Mouse (Mus musculus): ENCODE measurements around the gene Dync2li1. TPM values are rescaled to one million over a fixed set of nuclear protein-coding genes. Genes with fewer than 3 reads are reported as not detected.

Gene Dync2li1
- polyA plus RNA-seq, 1 experiment from 2014 or later = 43.4 TPM

DNA sequence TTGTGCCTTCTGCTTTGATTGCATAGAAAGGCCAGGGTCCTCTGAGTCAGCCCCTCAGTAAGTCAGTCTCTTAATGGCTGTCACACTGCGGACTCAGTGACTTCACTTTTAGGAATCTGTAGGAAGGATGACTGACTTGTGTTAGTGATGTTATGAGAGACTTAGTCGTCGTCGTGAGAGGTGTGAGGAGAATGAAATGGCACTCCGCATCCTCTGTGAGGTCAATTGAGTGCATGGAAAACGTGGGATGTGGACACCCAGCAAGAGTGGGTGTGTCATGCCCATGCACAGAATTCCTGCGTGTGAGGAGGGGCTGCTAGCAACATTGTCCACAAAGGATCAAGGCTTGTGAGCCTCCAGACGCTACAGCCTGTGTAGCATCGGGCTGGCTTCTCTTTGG is 2.3 kb downstream of the Dync2li1 start:
- Histone ChIP-seq H3K4me1 (peaks cover 22% of the 10 kb centered on the region), H3K27ac (0 out of 2 replicates have a peak overlapping the region, but pooled peaks have one; percentile 48), H3K27me3 (no peaks in the 10 kb centered on the region), H3K9me3 (no peaks in the 10 kb centered on the region), H3K9ac (no peak overlapping the region), H3K36me3 (no peaks in the 10 kb centered on the region), H3K4me3 (no peak overlapping the region), H3K4me2 (no peak overlapping the region)
- ATAC-seq (ENCODE audit: insufficient number of reproducible peaks, insufficient read depth, low FRiP score, low TSS enrichment, low read depth) = no peak
- WGBS = 55% methylated on average over 9 of the region's 9 CpGs

DNA sequence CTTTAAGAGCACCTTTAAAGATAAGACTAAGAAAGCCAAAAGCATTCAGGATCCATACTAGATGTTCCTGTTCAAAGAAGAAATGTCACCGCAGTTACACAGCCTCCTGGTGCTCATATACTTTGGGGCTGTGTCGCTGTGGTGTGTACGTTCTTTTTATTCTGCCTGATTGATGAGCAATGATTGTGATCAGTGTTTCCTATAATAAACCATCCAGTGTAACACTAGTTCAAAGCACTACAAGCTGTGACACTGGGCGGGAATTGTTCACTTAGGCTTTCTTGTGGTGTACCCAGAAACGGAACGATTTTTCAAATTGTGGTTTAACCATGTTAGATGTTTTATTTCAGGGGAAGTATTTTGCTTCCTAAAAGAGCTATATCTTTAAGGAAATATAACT is 5.5 kb downstream of the Dync2li1 start:
- ATAC-seq (ENCODE audit: insufficient number of reproducible peaks, insufficient read depth, low FRiP score, low TSS enrichment, low read depth) = no peak
- Histone ChIP-seq H3K4me3 (no peak overlapping the region), H3K4me2 (no peak overlapping the region), H3K9me3 (no peaks in the 10 kb centered on the region), H3K27ac (no peak overlapping the region), H3K4me1 (peaks cover 25% of the 10 kb centered on the region), H3K36me3 (peaks cover 2% of the 10 kb centered on the region; the same call in 1 of the 2 replicates), H3K27me3 (no peaks in the 10 kb centered on the region), H3K9ac (no peak overlapping the region)
- WGBS = 80% methylated on average over 6 of the region's 6 CpGs

DNA sequence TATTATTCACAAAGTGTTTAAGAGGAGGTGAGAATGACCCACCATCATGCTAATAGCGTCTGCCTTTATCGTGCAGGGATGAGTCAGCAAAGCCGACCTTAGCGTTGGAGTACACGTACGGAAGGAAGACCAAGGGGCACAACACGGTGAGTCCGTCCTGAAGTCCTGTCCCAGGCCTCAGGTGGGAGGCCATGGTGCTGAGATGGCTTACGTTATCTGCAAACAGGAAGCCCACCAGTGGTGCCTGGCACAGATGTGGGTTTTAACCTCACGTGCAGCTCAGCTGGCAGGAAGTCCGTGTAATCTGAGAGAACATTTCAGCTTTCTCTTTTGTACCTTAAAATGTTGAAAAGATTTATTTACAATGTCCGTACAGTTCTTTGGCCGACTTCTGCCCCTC is 7.1 kb downstream of the Dync2li1 start:
- WGBS = 75% methylated on average over 13 of the region's 13 CpGs
- no peak overlapping the region for H3K4me3 ChIP-seq
- no peaks in the 10 kb centered on the region for H3K9me3 ChIP-seq
- H3K27ac ChIP-seq = no peak overlapping the region
- no peaks in the 10 kb centered on the region for H3K27me3 ChIP-seq
- no peak for ATAC-seq (ENCODE audit: insufficient number of reproducible peaks, insufficient read depth, low FRiP score, low TSS enrichment, low read depth)
- H3K36me3 ChIP-seq = peaks cover 6% of the 10 kb centered on the region; the same call in 1 of the 2 replicates
- no peak overlapping the region for H3K4me2 ChIP-seq
- peaks cover 13% of the 10 kb centered on the region; the same call in 1 of the 2 replicates for H3K4me1 ChIP-seq
- no peak overlapping the region for H3K9ac ChIP-seq

DNA sequence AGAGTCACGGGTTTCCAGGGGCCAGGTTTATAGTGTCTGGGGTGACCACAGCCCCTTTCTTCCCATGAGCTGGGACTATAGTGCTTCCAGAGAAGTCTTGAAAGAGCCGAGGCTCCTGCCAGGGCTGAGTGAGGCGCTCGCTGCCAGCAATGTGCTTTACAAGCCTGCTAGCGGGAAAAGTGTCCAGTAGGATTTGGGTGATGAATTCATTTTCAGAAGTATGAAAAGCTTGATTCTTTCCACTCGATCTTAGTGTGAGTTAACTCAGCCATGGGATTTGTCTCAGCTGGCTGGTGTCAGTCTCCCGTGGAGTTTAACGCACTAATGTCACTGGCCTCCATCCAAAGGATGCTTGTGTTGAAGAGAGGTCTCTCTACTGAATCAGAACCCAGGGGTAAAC is 10.0 kb downstream of the Dync2li1 start:
- H3K4me1 ChIP-seq = peaks cover 7% of the 10 kb centered on the region; the same call in 1 of the 2 replicates
- no peak overlapping the region for H3K4me3 ChIP-seq
- H3K27me3 ChIP-seq = no peaks in the 10 kb centered on the region
- no peak for ATAC-seq (ENCODE audit: insufficient number of reproducible peaks, insufficient read depth, low FRiP score, low TSS enrichment, low read depth)
- no peaks in the 10 kb centered on the region for H3K9me3 ChIP-seq
- 56% methylated on average over 8 of the region's 8 CpGs for WGBS
- peaks cover 6% of the 10 kb centered on the region; the same call in 1 of the 2 replicates for H3K36me3 ChIP-seq
- H3K27ac ChIP-seq = no peak overlapping the region
- no peak overlapping the region for H3K4me2 ChIP-seq
- no peak overlapping the region for H3K9ac ChIP-seq

DNA sequence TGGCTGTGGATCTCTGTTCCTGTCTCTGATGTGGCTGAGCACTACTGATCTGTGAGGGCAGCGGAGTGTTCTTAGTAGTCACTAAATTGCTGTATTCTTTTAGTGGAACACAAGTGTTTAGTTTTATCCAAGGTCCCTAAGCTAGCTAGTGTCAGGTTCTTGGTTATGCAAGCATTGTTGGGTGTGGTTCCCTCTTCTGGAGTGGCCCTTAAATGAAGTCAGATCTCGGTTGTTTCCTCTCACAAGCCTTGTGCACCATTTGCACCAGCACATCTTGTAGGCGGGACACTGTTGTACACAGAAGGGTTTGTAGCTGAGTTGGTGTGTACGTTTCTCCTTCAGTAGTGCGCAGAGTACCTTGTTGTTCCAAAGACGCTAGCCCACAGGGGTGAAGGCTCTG is 11.7 kb downstream of the Dync2li1 start:
- Histone ChIP-seq H3K27ac (no peak overlapping the region), H3K4me1 (peaks cover 18% of the 10 kb centered on the region), H3K9me3 (no peaks in the 10 kb centered on the region), H3K9ac (no peak overlapping the region), H3K4me3 (no peak overlapping the region), H3K4me2 (no peak overlapping the region), H3K27me3 (no peaks in the 10 kb centered on the region), H3K36me3 (peaks cover 6% of the 10 kb centered on the region; the same call in 1 of the 2 replicates)
- ATAC-seq (ENCODE audit: insufficient number of reproducible peaks, insufficient read depth, low FRiP score, low TSS enrichment, low read depth) = no peak
- 90% methylated on average over 6 of the region's 6 CpGs for WGBS

DNA sequence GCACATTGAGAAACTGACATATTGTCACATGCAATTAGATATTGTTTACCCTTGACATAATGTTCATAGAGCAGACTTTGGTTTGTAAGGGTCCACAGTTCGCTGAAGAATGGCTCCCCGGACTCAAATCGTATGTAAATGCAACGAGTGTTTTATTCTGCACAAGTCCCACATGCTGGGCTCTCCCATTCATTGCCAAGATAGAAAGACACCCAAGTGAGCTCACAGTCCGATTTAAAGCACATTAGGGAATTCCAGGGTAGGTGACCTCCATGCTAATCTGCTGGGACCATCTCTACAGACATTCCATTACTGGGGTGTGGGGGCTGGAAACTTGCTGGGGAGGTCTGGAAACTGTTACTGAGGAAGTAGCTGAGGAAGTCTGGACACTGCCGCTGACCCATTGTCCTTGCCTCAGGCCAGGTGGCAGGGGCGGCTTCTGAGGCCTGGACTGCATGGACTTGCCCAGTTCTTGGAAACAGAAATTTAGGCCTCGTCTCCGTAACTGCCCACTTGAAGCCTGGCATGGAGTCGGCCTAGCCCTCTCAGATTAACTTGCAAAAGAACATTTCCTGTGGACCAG is 13.6 kb downstream of the Dync2li1 start:
- WGBS = 52% methylated on average over 10 of the region's 10 CpGs
- H3K4me2 ChIP-seq = no peak overlapping the region
- no peak for ATAC-seq (ENCODE audit: insufficient number of reproducible peaks, insufficient read depth, low FRiP score, low TSS enrichment, low read depth)
- H3K27ac ChIP-seq = 0 out of 2 replicates have a peak overlapping the region, but pooled peaks have one; percentile 1
- H3K4me3 ChIP-seq = no peak overlapping the region
- H3K27me3 ChIP-seq = no peaks in the 10 kb centered on the region
- peaks cover 31% of the 10 kb centered on the region for H3K4me1 ChIP-seq
- no peak overlapping the region for H3K9ac ChIP-seq
- peaks cover 6% of the 10 kb centered on the region; the same call in 1 of the 2 replicates for H3K36me3 ChIP-seq
- no peaks in the 10 kb centered on the region for H3K9me3 ChIP-seq

DNA sequence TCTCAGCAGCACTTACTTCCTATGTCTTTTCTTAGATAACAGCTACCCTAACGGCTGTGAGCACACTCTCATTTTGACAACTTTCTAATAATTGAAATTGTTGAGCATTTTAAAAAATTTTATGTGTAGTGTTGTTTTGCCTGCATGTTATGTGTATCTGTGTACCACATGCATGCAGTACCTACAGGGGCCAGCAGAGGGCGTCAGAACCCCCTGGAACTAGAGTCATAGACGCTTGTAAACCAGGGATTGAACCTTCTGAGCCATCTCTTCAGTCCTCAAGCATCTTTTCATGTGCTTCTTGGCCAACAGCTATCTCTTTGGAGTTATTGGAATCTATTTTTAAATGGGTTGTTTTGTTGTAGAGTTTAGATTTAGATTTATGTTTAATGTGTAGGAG is 15.6 kb downstream of the Dync2li1 start:
- Histone ChIP-seq H3K36me3 (peaks cover 4% of the 10 kb centered on the region; the same call in 1 of the 2 replicates), H3K27me3 (no peaks in the 10 kb centered on the region), H3K4me2 (no peak overlapping the region), H3K9ac (no peak overlapping the region), H3K9me3 (no peaks in the 10 kb centered on the region), H3K4me3 (no peak overlapping the region), H3K27ac (0 out of 2 replicates have a peak overlapping the region, but pooled peaks have one; percentile 17), H3K4me1 (peaks cover 38% of the 10 kb centered on the region)
- ATAC-seq (ENCODE audit: insufficient number of reproducible peaks, insufficient read depth, low FRiP score, low TSS enrichment, low read depth) = no peak
- WGBS = 35% methylated on average over 3 of the region's 3 CpGs

DNA sequence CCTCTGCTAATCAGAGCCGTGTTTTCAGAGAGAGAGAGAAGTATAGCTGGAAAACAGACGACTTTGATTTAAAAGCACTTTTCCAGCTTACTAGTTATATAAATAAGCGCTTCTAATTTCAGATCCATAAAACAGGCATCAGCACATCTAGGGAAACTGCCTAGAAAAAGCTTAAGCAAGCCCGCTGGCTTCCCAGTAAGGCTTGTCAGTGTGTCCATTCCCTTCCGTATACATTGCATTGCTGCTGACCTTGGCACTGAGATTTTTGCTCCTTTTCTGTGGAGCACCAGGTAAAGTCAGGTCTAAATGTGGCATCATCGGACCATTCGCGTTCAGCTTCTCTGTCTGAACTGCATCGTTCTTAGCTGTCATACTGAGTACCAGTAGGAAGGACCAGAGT is 16.0 kb downstream of the Dync2li1 start:
- no peak for ATAC-seq (ENCODE audit: insufficient number of reproducible peaks, insufficient read depth, low FRiP score, low TSS enrichment, low read depth)
- peaks cover 38% of the 10 kb centered on the region for H3K4me1 ChIP-seq
- no peak overlapping the region for H3K4me2 ChIP-seq
- H3K9me3 ChIP-seq = no peaks in the 10 kb centered on the region
- no peaks in the 10 kb centered on the region for H3K27me3 ChIP-seq
- no peaks in the 10 kb centered on the region; the same call in 1 of the 2 replicates for H3K36me3 ChIP-seq
- H3K9ac ChIP-seq = no peak overlapping the region
- H3K27ac ChIP-seq = peak overlapping the region; percentile 17; the same call in 1 of the 2 replicates
- WGBS = 68% methylated on average over 9 of the region's 9 CpGs
- no peak overlapping the region for H3K4me3 ChIP-seq

DNA sequence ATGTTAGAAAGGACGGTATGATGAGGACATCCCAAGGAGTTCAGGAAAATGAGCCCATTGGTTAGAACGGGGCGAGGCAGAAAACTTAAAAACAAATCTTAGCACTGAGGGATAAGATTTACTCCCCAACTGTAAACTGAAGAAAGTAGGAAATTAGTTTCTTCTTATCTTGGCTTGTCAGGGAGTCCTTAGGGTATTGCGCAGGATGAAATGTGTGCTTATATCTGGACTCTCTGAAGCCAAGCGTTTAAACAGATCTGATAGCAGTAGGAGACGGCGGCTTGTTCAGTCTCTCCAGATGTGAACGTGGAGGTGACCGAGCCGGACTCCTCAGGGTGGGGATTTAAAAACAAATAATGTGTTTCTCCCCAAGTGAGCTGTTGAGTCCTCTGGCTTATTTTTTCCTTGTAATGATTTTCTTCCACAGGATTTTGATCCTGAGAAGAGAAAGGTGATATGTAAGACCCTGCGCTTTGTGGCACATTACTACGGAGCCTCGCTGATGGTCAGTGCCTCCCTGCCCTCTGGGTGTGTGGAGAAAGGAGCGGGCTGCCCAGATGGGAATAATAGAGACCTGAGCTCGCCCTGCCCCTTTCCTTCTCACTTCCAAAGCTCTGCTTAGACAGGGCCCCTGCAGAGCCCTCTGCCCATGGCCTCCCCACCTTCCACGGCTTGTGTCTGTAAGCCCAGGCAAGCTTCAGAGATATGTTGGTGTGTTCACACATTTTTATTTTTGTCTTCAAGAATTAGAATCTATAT is 18.2 kb downstream of the Dync2li1 start:
- no peaks in the 10 kb centered on the region for H3K36me3 ChIP-seq

DNA sequence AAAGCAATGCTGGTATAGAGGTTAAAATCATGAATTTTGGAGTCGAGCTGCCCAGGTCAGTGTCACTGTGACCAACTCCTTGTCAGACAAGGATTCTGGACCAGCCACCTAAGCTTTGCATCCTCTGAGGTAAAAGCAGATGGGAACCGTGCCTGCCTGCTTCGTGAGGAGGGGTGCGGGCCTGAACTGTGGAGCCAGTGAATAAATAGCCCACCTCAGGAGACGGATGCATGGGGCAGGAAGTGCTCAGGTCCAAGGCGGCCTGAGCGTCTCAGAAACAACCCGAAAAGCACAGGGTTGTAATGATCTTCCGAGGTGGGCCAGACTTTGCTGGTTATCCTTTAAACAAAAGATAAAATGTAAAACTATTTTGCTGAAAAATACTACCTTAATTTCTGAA is 18.8 kb downstream of the Dync2li1 start:
- Histone ChIP-seq H3K36me3 (peaks cover 3% of the 10 kb centered on the region), H3K4me2 (no peak overlapping the region), H3K9ac (no peak overlapping the region), H3K4me3 (no peak overlapping the region), H3K4me1 (peaks cover 38% of the 10 kb centered on the region), H3K9me3 (no peaks in the 10 kb centered on the region), H3K27me3 (no peaks in the 10 kb centered on the region), H3K27ac (no peak overlapping the region)
- WGBS = 31% methylated on average over 9 of the region's 9 CpGs
- no peak for ATAC-seq (ENCODE audit: insufficient number of reproducible peaks, insufficient read depth, low FRiP score, low TSS enrichment, low read depth)

More for the DNA sequence above, 18.2 kb downstream of the Dync2li1 start:
- Histone ChIP-seq H3K9me3 (no peaks in the 10 kb centered on the region), H3K27ac (no peak overlapping the region), H3K4me1 (peaks cover 38% of the 10 kb centered on the region), H3K27me3 (no peaks in the 10 kb centered on the region), H3K4me2 (no peak overlapping the region), H3K4me3 (no peak overlapping the region), H3K9ac (0 out of 2 replicates have a peak overlapping the region, but pooled peaks have one; percentile 32)
- 38% methylated on average over 16 of the region's 16 CpGs for WGBS
- no peak for ATAC-seq (ENCODE audit: insufficient number of reproducible peaks, insufficient read depth, low FRiP score, low TSS enrichment, low read depth)

DNA sequence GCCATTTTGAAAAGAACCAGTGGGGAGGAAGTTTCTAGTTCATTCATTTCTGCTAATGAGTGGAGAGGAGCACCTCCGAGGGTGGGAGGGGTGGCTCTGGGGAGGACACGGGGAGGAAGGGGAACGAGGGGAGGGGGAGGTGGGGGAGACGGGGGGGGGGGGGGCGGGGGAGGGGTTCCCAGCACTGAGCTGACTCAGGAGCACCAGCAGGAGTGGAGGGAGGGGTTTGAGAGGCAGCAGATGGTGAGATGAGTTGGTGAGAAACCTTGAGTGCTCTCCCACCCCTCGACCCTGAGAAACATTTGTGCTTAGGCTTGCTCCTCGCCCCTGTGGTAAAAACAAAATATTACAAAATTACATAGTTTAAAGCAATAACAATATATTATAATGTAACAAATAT is 19.6 kb downstream of the Dync2li1 start:
- WGBS = 17% methylated on average over 5 of the region's 7 CpGs
- no peak overlapping the region for H3K4me3 ChIP-seq
- H3K36me3 ChIP-seq = peaks cover 10% of the 10 kb centered on the region
- no peak overlapping the region for H3K9ac ChIP-seq
- H3K4me2 ChIP-seq = no peak overlapping the region
- peaks cover 38% of the 10 kb centered on the region for H3K4me1 ChIP-seq
- no peaks in the 10 kb centered on the region for H3K27me3 ChIP-seq
- H3K9me3 ChIP-seq = no peaks in the 10 kb centered on the region
- no peak for ATAC-seq (ENCODE audit: insufficient number of reproducible peaks, insufficient read depth, low FRiP score, low TSS enrichment, low read depth)
- H3K27ac ChIP-seq = no peak overlapping the region

DNA sequence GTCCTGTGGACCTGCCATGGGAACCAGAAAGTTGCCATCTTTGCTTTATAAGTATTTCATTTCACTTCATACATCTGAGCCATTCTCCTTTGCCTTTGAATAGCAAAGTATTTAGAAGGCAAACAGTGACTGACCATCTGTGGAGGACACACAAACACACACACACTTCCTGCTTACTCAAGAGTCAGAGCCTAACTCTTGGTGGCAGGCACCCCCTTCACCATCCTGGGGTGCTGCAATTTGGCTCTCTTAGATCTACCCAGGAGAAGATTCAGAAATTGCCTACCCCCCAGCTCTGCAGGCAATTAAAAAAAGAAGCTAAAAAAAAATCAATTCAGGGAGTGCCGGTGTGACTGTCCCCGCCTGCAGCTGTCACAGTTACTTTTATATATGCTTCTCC is 20.2 kb downstream of the Dync2li1 start:
- Histone ChIP-seq H3K4me1 (peaks cover 38% of the 10 kb centered on the region), H3K9ac (no peak overlapping the region), H3K4me2 (no peak overlapping the region), H3K9me3 (no peaks in the 10 kb centered on the region), H3K4me3 (no peak overlapping the region), H3K27me3 (no peaks in the 10 kb centered on the region), H3K36me3 (peaks cover 10% of the 10 kb centered on the region), H3K27ac (no peak overlapping the region)
- no peak for ATAC-seq (ENCODE audit: insufficient number of reproducible peaks, insufficient read depth, low FRiP score, low TSS enrichment, low read depth)
- 67% methylated on average over 2 of the region's 2 CpGs for WGBS

Data from embryonic facial prominence, embryonic 13.5 days (tissue).